ENCODE assay signal across 8 mouse cellular contexts in the genomic region with DNA sequence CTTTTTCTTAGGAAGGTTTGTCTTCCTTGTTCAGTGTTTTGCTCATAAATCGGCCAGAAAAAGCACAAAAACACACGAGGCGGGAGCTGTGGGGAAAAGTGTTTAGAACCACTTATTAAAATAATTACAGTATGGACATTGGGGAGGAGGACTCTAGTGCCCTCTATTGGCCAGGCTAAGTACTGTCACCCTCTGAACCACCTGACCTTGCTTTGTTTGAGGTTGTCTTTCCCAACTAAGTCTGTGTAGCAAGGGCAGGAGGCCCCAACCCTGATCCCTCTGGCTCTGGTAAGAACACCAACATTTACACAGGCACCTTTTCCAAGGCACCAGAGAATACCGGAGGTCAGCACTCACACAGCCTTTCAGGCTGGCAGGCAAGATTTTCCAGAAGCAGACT. TPM values are rescaled to one million over a fixed set of nuclear protein-coding genes. Genes with fewer than 3 reads are reported as not detected.
A peak's percentile ranks its signal among the peaks of the same experiment; 100 is the strongest.
DNase-seq lines count a peak whose midpoint lies in the region; ATAC-seq and TF ChIP-seq lines count a peak whose summit lies in the region.

No protein-coding gene starts in this region.

- no peaks in the 10 kb centered on the region for H3K4me1 ChIP-seq in hindbrain, embryonic 11.5 days (replicated peaks; ENCODE audit: control insufficient read depth, insufficient read depth, low read length)
- H3K4me1 ChIP-seq in hindbrain, embryonic 13.5 days (replicated peaks) = no peaks in the 10 kb centered on the region
- peaks cover 16% of the 10 kb centered on the region for H3K4me1 ChIP-seq in E14TG2a.4 (replicated peaks; ENCODE audit: low read depth, low read length)
- no peaks in the 10 kb centered on the region for H3K4me1 ChIP-seq in lung, postnatal 0 days (ENCODE audit: insufficient read depth, low read depth, low read length)
- H3K4me1 ChIP-seq in forebrain, embryonic 15.5 days = no peaks in the 10 kb centered on the region

- no peak overlapping the region for H3K9ac ChIP-seq in hindbrain, embryonic 11.5 days (ENCODE audit: low read depth, low read length)
- H3K9ac ChIP-seq in hindbrain, embryonic 13.5 days = no peak overlapping the region
- no peak overlapping the region for H3K9ac ChIP-seq in lung, postnatal 0 days (replicated peaks; ENCODE audit: low read depth)
- no peak overlapping the region for H3K9ac ChIP-seq in forebrain, embryonic 15.5 days (replicated peaks)

- H3K27me3 ChIP-seq in hindbrain, embryonic 11.5 days (ENCODE audit: control insufficient read depth, insufficient read depth, low read length) = no peaks in the 10 kb centered on the region
- H3K27me3 ChIP-seq in hindbrain, embryonic 13.5 days = no peaks in the 10 kb centered on the region
- H3K27me3 ChIP-seq in E14TG2a.4 (ENCODE audit: insufficient read depth, low read length) = no peaks in the 10 kb centered on the region
- no peaks in the 10 kb centered on the region for H3K27me3 ChIP-seq in lung, postnatal 0 days (replicated peaks; ENCODE audit: insufficient read depth, low read length)
- no peaks in the 10 kb centered on the region for H3K27me3 ChIP-seq in forebrain, embryonic 15.5 days

- no peak for TF ChIP-seq EP300 in lung, postnatal 0 days (IDR thresholded peaks at IDR 0.05)

- no peak overlapping the region for H3K4me2 ChIP-seq in hindbrain, embryonic 11.5 days (replicated peaks; ENCODE audit: low read depth, low read length)
- H3K4me2 ChIP-seq in hindbrain, embryonic 13.5 days = no peak overlapping the region
- H3K4me2 ChIP-seq in lung, postnatal 0 days (replicated peaks; ENCODE audit: low read depth, low read length) = no peak overlapping the region
- no peak overlapping the region for H3K4me2 ChIP-seq in forebrain, embryonic 15.5 days (replicated peaks)

- TF ChIP-seq CTCF in E14TG2a.4 (conservative IDR thresholded peaks at IDR 0.05; ENCODE audit: low read length) = peak; percentile 96
- TF ChIP-seq CTCF in lung, postnatal 0 days (IDR thresholded peaks at IDR 0.05) = peak; percentile 86

- H3K36me3 ChIP-seq in hindbrain, embryonic 11.5 days (ENCODE audit: control insufficient read depth, insufficient read depth, low read length) = no peaks in the 10 kb centered on the region
- no peaks in the 10 kb centered on the region for H3K36me3 ChIP-seq in hindbrain, embryonic 13.5 days
- H3K36me3 ChIP-seq in E14TG2a.4 (ENCODE audit: insufficient read depth, low read length) = no peaks in the 10 kb centered on the region
- H3K36me3 ChIP-seq in lung, postnatal 0 days (ENCODE audit: insufficient read depth, low read length) = no peaks in the 10 kb centered on the region
- H3K36me3 ChIP-seq in forebrain, embryonic 15.5 days = no peaks in the 10 kb centered on the region

- DNase-seq in hindbrain, embryonic 11.5 days (ENCODE audit: low spot score) = peak; percentile 42
- DNase-seq in brain, adult 2 months (ENCODE audit: low read depth, low spot score) = peak; percentile 56
- peak; percentile 81 for DNase-seq in lung, postnatal 0 days (ENCODE audit: low spot score)
- peak; percentile 53 for DNase-seq in testis, postnatal 10 days (ENCODE audit: low spot score)

- no peak overlapping the region for H3K27ac ChIP-seq in hindbrain, embryonic 11.5 days (ENCODE audit: low read depth, low read length)
- H3K27ac ChIP-seq in hindbrain, embryonic 13.5 days = no peak overlapping the region
- no peak overlapping the region for H3K27ac ChIP-seq in lung, postnatal 0 days (ENCODE audit: low read length)
- no peak overlapping the region for H3K27ac ChIP-seq in forebrain, embryonic 15.5 days (replicated peaks)

- ATAC-seq in hindbrain, embryonic 11.5 days (ENCODE audit: low FRiP score) = no peak
- no peak for ATAC-seq in hindbrain, embryonic 13.5 days (ENCODE audit: low FRiP score)
- peak; percentile 83 to 91 for ATAC-seq in hematopoietic stem cell, adult 5-6 weeks (replicated peaks in 1 of 2; ENCODE audit: insufficient read depth in 1 of 2, low FRiP score in 2 of 2, low TSS enrichment in 1 of 2, low read depth in 1 of 2, poor library complexity in 2 of 2, severe bottlenecking in 2 of 2)
- peak; percentile 82 for ATAC-seq in lung, postnatal 0 days
- ATAC-seq in forebrain, embryonic 15.5 days (replicated peaks) = no peak

- 84% methylated on average over 4 of the region's 4 CpGs for WGBS in hindbrain, embryonic 11.5 days
- WGBS in hindbrain, embryonic 13.5 days = 84% methylated on average over 4 of the region's 4 CpGs
- WGBS in lung, postnatal 0 days = 50% methylated on average over 4 of the region's 4 CpGs
- 71% methylated on average over 4 of the region's 4 CpGs for whole genome bisulfite sequencing in forebrain, embryonic 15.5 days

- no peak overlapping the region for H3K4me3 ChIP-seq in hindbrain, embryonic 11.5 days (ENCODE audit: low read depth, low read length)
- no peak overlapping the region for H3K4me3 ChIP-seq in hindbrain, embryonic 13.5 days
- H3K4me3 ChIP-seq in E14TG2a.4 (replicated peaks; ENCODE audit: low read length) = no peak overlapping the region
- H3K4me3 ChIP-seq in lung, postnatal 0 days (ENCODE audit: low read depth, low read length) = no peak overlapping the region
- no peak overlapping the region for H3K4me3 ChIP-seq in forebrain, embryonic 15.5 days

- no peaks in the 10 kb centered on the region for H3K9me3 ChIP-seq in hindbrain, embryonic 11.5 days (ENCODE audit: control insufficient read depth, low read length)
- no peaks in the 10 kb centered on the region for H3K9me3 ChIP-seq in hindbrain, embryonic 13.5 days
- no peaks in the 10 kb centered on the region for H3K9me3 ChIP-seq in E14TG2a.4 (ENCODE audit: low read length)
- no peaks in the 10 kb centered on the region for H3K9me3 ChIP-seq in lung, postnatal 0 days (ENCODE audit: low read length)
- no peaks in the 10 kb centered on the region for H3K9me3 ChIP-seq in forebrain, embryonic 15.5 days

RNA-seq across cellular contexts. Expression of a gene that starts 28.6 kb away (rescaled TPM):
- 22.1 and 29.3 TPM in 2 replicates for polyA plus RNA-seq in hindbrain, embryonic 11.5 days (2014; fragmentation: Nextera tagmentation; extraction: Ambion mirVana)
- 15.8 and 20.0 TPM in 2 replicates for polyA plus RNA-seq in hindbrain, embryonic 13.5 days (2015; fragmentation: Nextera tagmentation; extraction: Ambion mirVana)
- total RNA-seq in hematopoietic stem cell, adult 5-6 weeks (2017) = 7.2 and 9.0 TPM in 2 replicates
- polyA plus RNA-seq in lung, postnatal 0 days (2015; fragmentation: Nextera tagmentation; extraction: Ambion mirVana) = 130 and 147 TPM in 2 replicates
- 7.9 and 8.4 TPM in 2 replicates for polyA plus RNA-seq in forebrain, embryonic 15.5 days (2015; fragmentation: Nextera tagmentation; extraction: Ambion mirVana)

RNA-seq across cellular contexts. Expression of a gene that starts 33.7 kb away (rescaled TPM):
- polyA plus RNA-seq in hindbrain, embryonic 11.5 days (2014; fragmentation: Nextera tagmentation; extraction: Ambion mirVana) = 66.1 and 77.8 TPM in 2 replicates
- 18.3 and 19.1 TPM in 2 replicates for polyA plus RNA-seq in hindbrain, embryonic 13.5 days (2015; fragmentation: Nextera tagmentation; extraction: Ambion mirVana)
- 461 and 641 TPM in 2 replicates for total RNA-seq in hematopoietic stem cell, adult 5-6 weeks (2017)
- polyA plus RNA-seq in lung, postnatal 0 days (2015; fragmentation: Nextera tagmentation; extraction: Ambion mirVana) = 65.0 and 74.8 TPM in 2 replicates
- 15.2 and 18.1 TPM in 2 replicates for polyA plus RNA-seq in forebrain, embryonic 15.5 days (2015; fragmentation: Nextera tagmentation; extraction: Ambion mirVana)

Comparison
In these comparisons a context has a peak if more than half of its experiments do, and no peak if none do; other contexts are left out.
1. ATAC-seq: peak in hematopoietic stem cell, adult 5-6 weeks (2 of 2) and lung, postnatal 0 days (single experiment); none in hindbrain, embryonic 11.5 days (single experiment), hindbrain, embryonic 13.5 days (single experiment) and forebrain, embryonic 15.5 days (single experiment).
2. Peak in every context shown above with its lines, with median percentiles within 50 percentile points of each other: DNase-seq.